Mouse (Mus musculus): ENCODE data around the gene Tmem135.

DNA sequence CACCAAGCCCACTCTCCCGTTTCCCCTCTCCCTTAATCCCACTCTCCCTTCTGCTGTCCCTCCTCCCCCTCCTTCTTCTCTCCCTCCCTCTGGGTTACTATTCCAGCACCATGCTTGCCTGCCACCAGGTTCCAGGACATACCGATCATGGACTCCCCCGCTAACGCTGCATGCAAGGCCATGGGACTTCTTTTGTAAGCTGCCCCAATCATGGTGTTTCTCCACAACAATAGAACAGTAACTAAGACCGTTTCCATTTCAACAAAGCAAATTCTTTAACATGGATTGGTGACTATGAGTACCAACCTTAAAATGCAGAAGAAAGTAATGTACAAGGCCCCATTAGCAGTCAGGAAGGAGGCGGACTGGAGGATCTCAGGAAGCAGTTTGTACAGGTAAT is 97.2 kb downstream of the Tmem135 start:
- TF ChIP-seq CTCF (IDR thresholded peaks at IDR 0.05; ENCODE audit: extremely low read depth, insufficient read depth, low read length) (no peak), POLR2A (IDR thresholded peaks at IDR 0.05; ENCODE audit: extremely low read depth, insufficient read depth, low read length) (no peak)
